Mouse (Mus musculus) bone marrow macrophage, adult 2 months (primary cell): ENCODE measurements around the gene Sephs1. TPM values are rescaled to one million over a fixed set of nuclear protein-coding genes. Genes with fewer than 3 reads are reported as not detected.

Source experiments
- H3K27ac ChIP-seq: 2 replicates; pipeline ENCODE4 v1.5.1; 2012; ENCODE audit warnings: low read depth, low read length; ENCODE audit not compliant: insufficient read depth
- H3K4me1 ChIP-seq: 2 replicates; pipeline ENCODE4 v1.6.1; 2012; ENCODE audit warnings: low read length; ENCODE audit not compliant: control insufficient read depth, insufficient read depth
- H3K4me3 ChIP-seq: 2 replicates; pipeline ENCODE4 v1.5.1; 2012; ENCODE audit warnings: mild to moderate bottlenecking, low read length, moderate library complexity; ENCODE audit not compliant: insufficient read depth
- CTCF ChIP-seq: IDR thresholded peaks from 2 replicates; pipeline ENCODE4 v1.5.1; 2012; ENCODE audit warnings: low read depth, mild to moderate bottlenecking, low read length, moderate library complexity
- POLR2A ChIP-seq: IDR thresholded peaks from 2 replicates; pipeline ENCODE4 v1.6.1; 2012; ENCODE audit warnings: mild to moderate bottlenecking, low read depth, low read length, borderline replicate concordance
- polyA plus RNA-seq: library from polyadenylated mRNA; stranded (reverse); fragments of >200 nt; gene quantifications from 2 replicates; pipeline ENCODE4 v1.2.4, GENCODE M21; 2012; ENCODE audit not compliant: missing spikeins, insufficient read depth, insufficient read length

Gene Sephs1
- 19.0 and 21.5 TPM in 2 replicates for polyA plus RNA-seq

DNA sequence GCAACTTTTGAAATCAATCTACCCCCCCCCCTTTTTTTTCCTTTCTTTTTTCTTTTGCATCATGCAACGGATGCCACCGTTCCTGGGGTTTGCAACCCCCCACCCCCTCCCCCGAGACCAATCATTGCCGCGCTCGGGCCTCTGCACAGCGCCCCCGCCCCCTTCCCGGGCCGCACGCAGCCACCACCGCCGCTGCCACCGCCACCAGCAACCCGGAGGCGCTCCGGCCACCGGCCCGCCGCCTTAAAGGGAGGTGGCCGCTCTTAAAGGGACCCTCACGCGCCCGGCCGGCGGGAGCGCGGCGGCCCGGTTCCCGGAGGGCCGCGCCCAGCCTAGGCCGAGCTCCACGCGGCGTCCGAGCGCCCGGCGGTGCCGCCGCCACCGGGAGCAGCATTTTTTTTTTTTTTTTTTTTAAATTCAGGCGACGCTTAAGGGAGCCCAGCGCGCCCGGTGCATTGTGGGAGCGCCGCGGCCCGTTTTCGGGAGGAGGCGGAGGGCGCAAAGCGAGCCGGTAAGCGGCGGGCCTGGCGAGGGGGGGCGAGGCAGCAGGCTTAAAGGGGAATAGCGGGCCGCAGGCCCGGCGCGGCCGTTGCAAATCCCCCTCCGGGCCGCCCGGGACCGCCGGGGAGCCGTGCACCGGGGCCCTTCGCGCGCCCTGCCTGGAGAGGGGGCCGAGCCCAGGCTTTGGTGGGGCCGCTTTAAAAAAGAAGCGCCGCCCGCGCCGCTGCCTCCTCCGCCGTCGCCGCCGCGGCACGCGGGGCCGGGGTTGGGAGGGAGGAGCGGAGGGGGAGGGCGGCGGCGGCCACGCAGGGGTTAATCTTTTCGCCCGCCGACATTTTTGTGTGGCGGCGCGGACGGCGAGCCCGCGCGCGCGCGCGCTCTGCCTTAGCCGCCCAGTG is at the start of gene Sephs1:
Gene Sephs1 (plus strand): TSS at position 215 of the 899 bp plus-strand sequence.
- H3K27ac ChIP-seq: peak within 1 kb of the TSS; percentile 82
- H3K4me1 ChIP-seq: peaks cover 14% of the 10 kb centered on the region
- TF ChIP-seq CTCF: no peak
- no peak for TF ChIP-seq POLR2A
- peak within 1 kb of the TSS; percentile 65 for H3K4me3 ChIP-seq

DNA sequence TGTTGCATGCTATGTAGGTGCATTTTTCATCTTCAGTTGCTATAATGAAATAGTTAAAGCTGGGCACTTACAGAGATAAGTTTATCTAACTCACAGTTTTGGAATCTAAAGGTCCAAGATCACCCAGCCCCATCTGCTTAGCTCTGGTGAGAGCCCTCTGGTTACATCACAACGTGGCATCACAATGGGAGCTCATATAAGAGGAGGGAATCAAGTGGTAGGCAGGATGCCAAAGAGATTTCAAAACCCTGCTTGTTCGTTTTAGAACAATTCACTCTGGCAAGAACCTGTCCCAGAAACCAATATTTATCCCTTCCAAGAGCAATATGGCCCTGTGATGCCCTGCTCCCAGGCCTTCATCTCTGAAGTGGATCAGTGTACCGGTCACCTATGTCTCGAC is 49.2 kb upstream of the Sephs1 start:
- no peak for TF ChIP-seq CTCF
- no peak for TF ChIP-seq POLR2A
- no peak overlapping the region for H3K4me3 ChIP-seq
- H3K4me1 ChIP-seq: no peaks in the 10 kb centered on the region
- H3K27ac ChIP-seq: no peak overlapping the region

DNA sequence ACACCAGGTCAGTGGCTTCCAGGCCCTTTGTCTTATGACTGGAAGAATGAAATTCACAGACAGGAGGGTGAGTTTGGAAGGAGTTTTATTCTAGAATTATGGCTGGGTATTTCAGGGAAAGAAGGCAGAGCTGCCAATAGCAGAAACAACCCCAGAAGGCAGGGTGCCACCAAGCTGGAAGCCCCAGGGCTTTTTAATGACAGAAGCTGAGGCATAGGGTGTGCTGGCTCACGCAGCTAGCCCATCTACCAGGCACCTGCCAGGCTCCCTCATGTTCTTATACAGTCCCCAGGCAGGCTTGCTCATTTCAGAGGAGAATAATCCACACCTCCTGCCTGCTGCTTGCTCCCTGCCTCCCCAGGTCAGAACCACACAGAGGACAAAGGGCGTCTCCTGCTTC is 31.9 kb upstream of the Sephs1 start:
- TF ChIP-seq POLR2A (no peak), CTCF (no peak)
- no peak overlapping the region for H3K27ac ChIP-seq
- H3K4me3 ChIP-seq: no peak overlapping the region
- no peaks in the 10 kb centered on the region for H3K4me1 ChIP-seq

DNA sequence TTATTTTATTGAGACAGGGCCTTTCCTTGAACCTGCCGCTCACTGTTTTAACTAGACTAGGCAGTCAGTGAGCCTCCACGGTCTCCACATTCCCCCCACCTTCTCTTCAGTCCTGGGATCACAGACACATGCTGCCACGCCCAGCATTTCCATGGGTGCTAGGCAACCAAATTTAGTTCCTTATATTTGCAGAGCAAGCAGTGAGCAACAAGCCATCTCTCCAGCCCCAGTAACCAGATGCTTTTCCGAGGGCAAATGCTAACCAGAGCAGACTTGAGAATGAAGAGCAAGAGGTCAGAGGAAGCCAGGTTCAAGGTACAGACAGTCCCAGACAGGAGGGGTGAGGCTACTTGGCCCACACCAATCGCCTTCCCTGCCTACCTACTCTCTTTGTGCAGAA is 24.2 kb upstream of the Sephs1 start:
- Histone ChIP-seq H3K4me1 (no peaks in the 10 kb centered on the region), H3K27ac (no peak overlapping the region), H3K4me3 (no peak overlapping the region)
- TF ChIP-seq CTCF: no peak
- no peak for TF ChIP-seq POLR2A

DNA sequence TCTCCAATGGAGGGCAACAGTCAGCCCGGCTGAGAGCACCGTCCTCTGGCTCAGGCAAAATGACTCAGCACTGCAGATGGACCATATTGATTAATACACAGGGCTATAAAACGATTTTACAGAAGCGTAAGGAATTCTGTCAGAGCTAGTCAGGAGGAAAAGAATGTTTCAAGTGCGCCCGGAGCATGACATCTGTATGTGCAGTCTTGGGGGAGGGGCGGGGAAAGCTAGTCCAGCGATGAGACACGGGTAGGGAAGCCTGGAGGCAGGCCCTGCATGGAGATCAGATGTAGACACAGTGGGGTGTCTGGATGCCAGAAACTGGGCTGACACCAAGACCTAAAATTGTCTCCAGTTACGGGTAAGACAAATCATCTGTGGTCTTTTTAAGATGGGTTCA is 23.2 kb upstream of the Sephs1 start:
- no peaks in the 10 kb centered on the region for H3K4me1 ChIP-seq
- no peak for TF ChIP-seq POLR2A
- no peak for TF ChIP-seq CTCF
- H3K27ac ChIP-seq: no peak overlapping the region
- H3K4me3 ChIP-seq: no peak overlapping the region

DNA sequence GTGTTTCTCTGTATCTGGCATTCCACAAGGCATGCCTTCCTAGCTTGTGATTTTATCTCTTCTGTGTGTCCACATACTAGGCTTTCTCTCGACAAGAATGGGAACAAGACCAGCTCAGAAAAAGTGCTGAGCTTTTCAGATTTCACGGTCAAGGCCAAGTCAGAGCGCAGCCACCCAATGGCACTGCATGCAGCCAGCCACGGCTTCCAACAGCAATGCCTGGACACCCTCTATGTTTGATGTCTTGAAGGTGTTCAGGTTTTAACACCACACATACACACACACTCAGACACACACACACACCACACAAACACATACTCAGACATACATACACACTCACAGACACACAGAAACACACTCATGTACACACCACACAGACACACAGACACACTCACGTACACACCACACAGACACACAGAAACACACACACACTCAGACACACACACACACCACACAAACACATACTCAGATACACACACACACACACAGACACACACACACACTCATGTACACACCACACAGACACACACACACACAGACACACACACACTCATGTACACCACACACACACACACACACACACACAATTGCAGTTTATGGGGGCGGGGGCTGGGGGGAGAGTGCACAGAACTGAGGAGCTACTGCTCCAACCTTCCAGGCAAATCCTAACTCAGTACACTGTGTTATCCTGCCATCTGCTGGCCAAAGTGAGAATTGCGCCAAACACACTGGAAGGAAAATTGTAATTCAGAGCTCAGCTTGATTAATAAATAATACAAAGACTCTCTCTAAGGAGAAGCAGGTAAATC is 17.2 kb upstream of the Sephs1 start:
- H3K4me1 ChIP-seq: 0 out of 2 replicates have a peak, but pooled peaks cover 2% of the 10 kb centered on the region
- H3K27ac ChIP-seq: no peak overlapping the region
- no peak; the same call in 1 of the 2 replicates for TF ChIP-seq CTCF
- TF ChIP-seq POLR2A: no peak
- no peak overlapping the region for H3K4me3 ChIP-seq

DNA sequence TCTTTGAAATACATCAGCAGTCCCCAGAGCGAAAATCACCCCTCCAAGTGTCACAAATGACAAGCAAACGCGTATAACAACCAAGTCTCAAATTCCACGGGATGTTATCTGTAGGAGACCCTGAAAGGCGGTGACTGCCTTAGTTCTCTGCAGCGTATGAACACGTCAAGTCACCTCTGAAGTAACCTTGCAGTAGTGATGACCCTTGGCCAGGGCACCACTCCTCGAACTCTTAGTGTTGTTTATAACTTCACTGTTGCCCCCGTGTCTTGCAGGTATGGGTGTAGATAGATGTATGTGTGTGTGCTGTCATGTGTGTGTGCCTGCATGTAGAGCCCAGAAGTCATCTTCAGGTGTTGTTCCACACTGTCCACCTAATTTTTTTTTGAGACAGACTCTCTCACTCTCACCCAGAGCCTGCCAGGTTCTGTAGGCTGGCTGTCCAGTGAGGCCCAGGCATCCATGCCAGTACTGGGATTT is 16.5 kb upstream of the Sephs1 start:
- TF ChIP-seq POLR2A (no peak), CTCF (no peak)
- Histone ChIP-seq H3K27ac (no peak overlapping the region), H3K4me1 (0 out of 2 replicates have a peak, but pooled peaks cover 2% of the 10 kb centered on the region), H3K4me3 (no peak overlapping the region)

DNA sequence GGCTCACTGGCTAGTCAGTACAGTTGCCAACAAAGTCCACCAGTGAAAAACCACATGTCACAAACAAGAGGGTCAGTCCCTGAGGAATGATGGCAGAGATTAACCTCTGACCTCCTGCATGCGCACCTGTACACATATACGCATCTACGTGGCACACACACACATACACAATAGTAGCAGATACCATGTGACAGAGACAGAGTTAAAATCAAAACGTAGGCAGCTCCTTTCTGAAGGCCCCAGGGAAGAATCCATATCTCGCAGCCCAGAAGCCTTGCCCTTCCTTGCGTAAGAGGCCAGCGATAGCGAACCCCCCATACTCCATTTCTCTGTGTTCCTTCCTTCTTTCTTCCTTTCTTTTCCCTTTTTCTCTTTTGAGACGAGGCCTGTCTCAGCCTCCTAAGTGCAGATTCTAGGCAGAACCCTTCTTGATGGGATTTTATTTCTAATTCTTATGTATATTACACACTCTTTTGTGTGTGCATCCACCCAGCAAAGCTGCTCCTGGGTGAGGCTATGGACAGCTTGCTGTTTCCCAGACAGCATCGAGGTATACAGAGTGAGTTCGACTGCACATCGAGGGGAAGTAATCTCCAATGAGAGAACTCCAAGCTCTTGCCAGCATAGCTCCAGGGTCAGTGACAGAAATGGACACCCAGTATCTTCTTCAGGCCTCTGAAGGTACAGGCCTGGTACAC is 13.2 kb upstream of the Sephs1 start:
- TF ChIP-seq CTCF (no peak), POLR2A (no peak)
- H3K4me1 ChIP-seq: 0 out of 2 replicates have a peak, but pooled peaks cover 2% of the 10 kb centered on the region
- no peak overlapping the region for H3K27ac ChIP-seq
- no peak overlapping the region for H3K4me3 ChIP-seq

DNA sequence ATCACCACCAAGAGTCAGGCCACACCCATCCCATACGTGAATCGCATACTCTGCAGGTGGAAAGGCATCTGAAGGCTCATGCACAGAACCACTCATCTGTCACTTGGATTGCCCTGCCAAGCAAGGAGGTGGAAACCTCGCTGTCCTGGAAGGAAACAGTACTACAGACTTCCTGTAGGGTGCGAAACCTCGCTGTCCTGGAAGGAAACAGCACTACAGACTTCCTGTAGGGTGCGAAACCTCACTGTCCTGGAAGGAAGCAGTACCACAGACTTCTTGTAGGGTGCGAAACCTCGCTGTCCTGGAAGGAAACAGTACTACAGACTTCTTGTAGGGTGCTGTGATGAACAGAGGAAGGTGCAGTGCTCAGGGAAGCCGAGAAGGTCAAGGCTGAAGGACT is 8.6 kb upstream of the Sephs1 start:
- no peak overlapping the region for H3K4me3 ChIP-seq
- H3K27ac ChIP-seq: no peak overlapping the region
- TF ChIP-seq POLR2A (no peak), CTCF (no peak)

DNA sequence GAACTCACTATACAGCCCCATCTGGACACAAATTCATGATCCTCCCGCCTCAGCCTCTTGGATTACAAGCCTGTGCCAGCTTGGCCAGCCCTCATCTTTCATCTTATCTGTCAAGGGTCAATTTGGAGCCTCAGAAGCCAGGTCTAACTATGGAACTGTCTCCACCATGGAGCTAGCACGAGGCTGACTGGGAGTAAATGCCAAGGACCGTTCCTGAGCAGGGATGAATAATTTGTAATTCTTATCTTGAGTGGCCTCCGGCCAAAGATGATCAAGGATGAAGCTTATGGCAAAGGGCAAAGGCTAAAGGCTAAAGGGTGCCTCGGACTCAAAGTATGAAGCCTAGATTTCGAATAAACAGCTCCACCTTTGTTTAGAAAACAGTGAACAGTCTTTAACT is 8.0 kb upstream of the Sephs1 start:
- TF ChIP-seq CTCF (no peak), POLR2A (no peak)
- Histone ChIP-seq H3K4me3 (no peak overlapping the region), H3K4me1 (no peaks in the 10 kb centered on the region), H3K27ac (no peak overlapping the region)

More for the DNA sequence above, 8.6 kb upstream of the Sephs1 start:
- H3K4me1 ChIP-seq: no peaks in the 10 kb centered on the region
